Mouse (Mus musculus): ENCODE data around the gene Nckap5l.
"Not testable (repeated sequence)": the region's sequence is repeated elsewhere in the genome, so short reads cannot be mapped to it uniquely, and the experiment has no call there.

Nckap5l gene

DNA sequence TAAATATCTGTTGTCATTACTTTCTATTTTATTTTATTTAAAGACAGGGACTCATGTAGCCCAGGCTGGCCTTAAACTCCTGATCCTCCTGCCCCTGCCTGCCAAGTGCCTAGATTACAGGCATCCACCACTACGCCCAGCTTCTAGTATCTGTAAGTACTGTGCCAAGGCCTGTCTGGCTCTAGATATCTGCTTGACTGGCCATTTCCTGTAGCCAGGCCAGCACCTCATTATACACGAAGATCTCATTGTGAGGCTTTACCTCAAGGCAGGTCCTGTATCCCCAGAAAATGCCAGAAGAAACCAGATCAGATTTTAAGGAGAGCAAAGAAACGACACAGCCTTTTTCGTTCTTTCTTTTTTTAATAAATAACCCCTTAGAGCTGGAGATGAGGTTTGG, 12.2 kb upstream of the Nckap5l start:
- no peak for DNase-seq (ENCODE audit: low spot score in 2 of 2)

DNA sequence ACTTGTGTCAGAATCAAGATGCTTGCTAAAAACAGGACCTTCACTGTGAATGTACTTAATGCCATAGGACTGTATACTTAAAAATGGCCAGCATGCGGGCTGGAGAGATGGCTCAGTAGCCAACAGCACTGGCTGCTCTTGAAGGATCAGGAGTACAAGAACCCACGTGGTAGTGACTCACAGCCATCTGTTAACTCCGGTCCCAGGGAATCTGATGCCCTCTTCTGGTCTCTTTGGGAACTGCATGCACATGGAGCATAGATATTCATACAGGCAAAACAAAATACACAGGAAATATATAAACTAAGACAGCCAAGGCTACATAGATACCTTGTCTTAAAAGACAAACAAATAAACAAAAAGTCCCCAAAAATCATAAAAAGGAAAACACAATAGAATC, 11.5 kb upstream of the Nckap5l start:
- DNase-seq (ENCODE audit: low spot score in 2 of 2), result peak; percentile 73 to 78

DNA sequence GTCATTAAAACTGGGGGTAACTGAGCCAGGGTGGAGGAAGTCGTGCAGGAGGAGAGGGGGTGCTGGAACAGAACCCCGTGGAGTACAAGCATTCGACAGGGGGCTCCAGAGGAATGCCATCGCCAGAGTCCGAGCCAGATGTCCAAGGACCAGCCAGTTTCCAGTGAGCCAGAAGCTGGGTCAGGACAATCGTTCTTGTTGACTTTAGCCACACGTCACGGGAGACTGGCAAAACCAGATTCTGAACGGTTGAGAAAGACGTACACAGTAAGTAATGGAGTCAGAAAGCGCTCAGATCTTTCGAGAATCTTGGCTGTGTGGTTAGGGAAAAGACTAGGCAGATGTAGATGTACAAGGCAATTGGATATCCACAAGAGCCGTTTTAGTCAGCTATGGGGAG, 5.6 kb upstream of the Nckap5l start:
- DNase-seq (ENCODE audit: low spot score in 2 of 2), result no peak

DNA sequence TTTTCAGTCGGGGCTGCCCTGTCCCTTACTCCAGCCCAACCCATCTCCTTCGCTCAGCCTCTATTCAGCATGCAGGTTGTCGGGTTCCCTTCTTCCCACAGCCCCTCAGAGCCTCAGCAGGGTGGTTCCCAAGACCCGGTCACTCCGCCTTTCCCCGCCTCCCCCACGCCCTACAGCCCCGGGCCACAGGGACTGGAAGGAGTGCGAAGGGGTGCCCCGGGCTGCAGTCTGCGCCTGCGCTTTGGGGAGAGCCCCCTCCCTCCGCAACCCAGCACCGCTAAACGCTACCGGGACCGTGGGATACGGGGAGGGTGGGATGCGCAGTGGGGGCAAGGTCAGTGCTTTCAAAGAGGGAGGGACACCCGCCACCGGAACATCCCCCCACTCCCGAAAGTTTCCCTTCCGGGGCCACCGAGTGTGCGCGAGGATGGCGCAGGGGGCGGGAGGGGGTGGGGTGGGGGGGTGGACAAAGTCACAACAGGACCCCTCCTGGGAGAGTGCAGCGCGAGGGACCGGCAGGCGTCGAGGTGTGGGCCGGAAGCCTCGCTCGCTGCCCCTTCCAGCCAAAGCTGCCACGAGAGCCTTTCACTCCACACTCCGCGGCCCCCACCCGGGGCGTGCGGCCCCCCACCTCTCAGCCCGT, 464 bp downstream of the Nckap5l start:
- DNase-seq (ENCODE audit: low spot score in 2 of 2), result peak; percentile 48 to 72

DNA sequence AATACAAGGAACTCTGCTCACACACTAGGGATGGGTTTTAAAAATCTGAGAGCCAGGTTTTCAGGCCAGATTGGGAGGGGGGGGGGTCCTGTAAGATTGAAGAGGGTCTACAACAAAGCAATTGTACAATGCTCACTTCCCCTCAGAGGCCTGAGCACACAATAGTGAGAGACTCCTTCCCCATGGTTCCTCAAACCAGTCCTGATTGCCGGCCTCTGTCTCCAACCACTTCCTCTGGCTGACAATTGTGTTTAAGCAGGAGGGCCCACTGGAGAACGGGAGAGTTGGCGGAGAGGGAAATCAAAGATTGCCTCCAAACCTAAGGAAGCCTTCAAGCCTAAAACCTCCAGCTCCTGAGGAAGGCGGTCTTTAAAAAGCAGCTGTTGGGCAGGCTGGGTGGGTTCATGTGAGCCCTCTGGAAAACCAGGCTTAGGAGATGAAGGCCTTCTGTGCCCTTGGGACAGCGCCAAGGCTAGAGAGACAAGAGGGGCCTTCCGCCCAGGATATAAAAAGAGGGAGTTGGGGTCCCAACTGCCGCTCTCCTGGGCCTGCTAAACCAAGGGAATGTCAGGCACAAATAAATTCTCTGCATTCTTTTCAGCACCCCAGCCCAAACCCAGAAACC, 1.1 kb downstream of the Nckap5l start:
- DNase-seq (ENCODE audit: low spot score in 2 of 2), result no peak

DNA sequence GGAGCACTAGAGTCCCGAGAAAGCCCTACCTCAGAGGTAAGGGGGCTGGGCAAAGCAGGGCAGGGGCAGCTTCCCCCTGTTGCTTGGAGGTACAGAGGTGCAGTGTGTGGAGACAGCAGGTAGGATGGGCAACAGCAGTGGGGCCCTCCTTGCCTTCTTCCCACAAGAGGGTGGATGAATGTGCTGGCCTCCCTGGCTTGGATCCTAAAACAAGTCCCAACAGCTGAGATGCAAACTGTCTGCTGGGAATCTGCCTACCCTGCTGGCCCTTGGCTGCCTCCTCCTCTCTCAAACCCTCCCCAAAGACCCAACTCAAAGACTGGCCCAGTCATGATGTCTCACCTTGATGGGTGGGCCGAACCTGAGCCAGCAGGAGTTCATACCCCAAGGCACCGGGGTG, 2.1 kb downstream of the Nckap5l start:
- no peak for DNase-seq (ENCODE audit: low spot score in 2 of 2)

DNA sequence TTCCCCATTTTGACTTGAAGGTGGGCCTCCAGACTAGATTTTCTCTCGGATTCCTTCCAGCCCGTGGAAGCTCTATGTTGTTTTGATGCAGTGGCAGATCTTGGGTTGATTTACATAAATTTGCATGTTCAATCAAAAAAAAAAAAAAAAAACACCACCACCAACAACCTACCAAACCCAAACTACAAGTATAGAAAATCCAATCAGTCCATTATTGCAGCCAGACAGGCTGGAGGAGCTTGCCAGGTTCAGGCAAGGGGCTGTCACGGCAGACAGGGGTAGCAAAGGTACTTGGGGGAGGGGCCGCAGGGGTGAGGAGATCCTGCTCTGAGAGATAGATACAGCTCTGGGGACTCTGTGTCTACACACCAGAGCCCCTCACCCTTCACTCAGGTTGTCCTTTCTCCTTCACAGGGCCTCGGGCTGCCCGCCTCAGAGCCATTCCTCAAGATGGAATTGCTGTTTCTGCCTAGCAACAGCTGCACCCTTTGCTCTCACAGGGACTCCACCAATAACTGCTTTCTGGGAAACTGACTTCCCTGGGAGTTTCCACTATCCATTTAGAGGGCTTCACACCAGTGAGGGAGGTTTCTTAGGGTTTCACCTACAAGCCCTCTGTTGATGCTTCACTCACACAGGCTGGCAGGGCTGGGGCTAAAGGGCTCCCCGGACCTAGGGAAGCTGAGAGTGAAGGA, 2.8 kb downstream of the Nckap5l start:
- no peak for DNase-seq (ENCODE audit: low spot score in 2 of 2)

DNA sequence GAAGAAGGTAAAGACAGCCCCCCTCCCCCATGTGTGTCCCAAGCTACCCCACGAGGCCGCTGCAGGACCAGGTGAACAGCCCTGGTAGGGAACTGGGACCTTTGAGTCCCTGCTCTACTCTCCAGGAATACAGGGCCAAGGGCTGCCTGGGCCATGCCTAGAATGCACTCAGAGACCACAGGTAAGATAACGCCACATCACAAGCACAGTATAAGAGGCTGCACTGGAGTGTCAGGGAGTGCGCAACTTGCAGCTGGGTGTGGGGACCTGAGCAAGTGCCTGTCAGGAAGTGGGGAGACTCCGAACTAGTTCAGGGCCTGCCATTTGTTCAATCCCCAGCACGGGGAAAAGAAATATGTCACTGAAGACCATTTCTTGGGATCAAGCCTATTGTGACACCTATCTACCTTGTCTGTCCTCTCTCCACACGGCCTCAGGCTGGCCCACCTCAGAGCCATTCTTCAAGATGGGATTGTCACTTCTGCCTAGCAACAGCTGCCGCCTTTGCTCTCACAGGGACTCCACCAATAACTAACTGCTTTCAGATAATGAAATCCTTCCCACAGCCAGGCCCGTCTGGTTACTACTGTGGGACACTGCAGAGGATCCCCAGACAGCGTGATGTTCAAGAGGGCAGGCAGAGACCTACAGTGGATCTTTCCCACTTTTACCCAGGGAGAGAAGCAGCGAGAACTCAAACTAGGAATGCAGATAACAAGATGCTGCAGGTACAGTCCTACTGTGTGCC, 4.2 kb downstream of the Nckap5l start:
- no peak for DNase-seq (ENCODE audit: low spot score in 2 of 2)

DNA sequence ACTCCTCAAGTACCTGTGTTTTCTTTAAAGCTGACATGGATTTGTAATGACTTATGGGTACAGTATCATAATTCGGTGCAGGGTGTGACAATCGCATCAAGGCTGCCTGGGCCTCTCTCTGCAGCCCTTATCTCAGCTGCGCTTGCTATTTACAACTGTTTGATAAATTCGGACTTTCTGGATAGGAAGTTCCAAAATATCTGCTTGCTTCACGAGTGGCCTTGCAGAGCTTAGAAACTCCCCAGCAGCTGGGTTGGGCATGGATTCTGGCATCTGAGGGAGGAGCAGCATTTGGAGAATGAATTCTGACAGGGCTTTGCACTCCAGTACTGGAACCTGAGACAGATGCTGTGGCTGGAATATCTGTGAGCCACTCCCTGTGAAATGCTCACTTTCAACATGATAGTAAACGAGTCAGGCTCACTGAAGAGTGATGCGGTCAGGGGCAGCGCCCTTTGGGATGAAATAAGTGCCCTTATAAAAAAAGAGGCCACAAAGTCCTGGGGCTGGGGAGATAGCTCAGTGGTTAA, 7.7 kb downstream of the Nckap5l start:
- DNase-seq (ENCODE audit: low spot score in 2 of 2), result no peak

DNA sequence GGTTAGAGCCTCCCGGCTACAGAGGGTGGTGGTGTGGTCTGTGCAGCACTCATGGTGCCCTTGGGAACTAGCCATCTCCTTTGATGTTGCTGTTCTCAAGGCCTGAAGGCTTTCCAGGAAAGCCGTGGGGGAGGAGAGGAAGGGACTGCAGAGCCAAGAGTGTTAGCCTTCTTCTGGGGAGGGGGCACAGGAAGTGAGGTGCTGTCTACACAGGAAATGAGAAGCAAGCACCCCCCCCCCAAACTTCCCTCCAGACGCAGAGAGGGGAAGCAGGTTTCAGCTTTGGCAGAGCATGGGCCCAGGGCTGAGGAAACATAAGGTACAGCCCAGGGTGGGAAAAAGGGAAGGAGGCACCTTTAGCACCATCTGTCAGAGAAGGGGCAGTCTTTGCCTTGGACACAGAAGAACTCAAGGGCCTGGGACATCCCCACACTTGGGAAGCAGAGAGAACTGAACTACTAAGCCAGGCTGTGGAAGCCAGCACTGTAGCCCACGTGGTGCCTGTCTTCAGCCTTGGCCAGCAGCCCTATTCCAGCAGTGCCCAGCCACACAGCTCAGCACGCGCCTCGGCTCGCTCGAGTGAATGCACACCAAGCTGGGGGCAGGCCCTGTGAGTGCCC, 8.3 kb downstream of the Nckap5l start:
- peak; percentile 59 to 63 for DNase-seq (ENCODE audit: low spot score in 2 of 2)

DNA sequence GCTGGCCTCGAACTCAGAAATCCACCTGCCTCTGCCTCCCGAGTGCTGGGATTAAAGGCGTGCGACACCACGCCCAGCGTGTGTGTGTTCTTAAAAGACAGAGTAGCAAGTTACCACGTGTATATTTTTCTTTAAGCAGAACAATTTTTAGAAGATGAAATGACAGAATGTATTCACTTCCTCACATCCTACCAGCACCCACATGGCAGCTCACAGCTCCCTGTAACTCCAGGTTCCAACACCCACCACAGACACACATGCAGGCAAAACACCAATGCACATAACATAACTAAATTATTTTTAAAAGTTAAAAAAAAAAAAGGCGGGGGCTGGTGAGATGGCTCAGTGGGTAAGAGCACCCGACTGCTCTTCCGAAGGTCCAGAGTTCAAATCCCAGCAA, 11.4 kb downstream of the Nckap5l start:
- DNase-seq (ENCODE audit: low spot score in 2 of 2), result not testable (repeated sequence)

DNA sequence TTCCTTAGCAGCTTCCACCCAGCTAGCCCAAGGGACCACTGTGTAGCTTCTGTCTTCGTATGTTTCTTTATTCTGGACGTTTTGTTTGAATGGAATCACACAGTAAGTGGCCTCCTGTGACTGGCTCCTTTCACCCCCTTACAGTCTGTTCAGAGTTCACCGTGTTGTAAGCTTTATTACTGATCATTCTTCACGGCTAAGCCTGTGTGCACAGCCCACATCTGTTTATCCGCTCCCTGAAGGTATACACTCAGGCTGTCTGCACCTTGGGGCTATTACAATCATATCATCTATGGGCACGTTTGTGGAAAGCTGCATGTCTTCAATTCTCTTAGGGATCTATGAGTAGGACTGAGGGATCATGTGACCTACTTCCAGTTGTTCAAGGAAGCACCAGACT, 12.0 kb downstream of the Nckap5l start:
- DNase-seq (ENCODE audit: low spot score in 2 of 2), result no peak

DNA sequence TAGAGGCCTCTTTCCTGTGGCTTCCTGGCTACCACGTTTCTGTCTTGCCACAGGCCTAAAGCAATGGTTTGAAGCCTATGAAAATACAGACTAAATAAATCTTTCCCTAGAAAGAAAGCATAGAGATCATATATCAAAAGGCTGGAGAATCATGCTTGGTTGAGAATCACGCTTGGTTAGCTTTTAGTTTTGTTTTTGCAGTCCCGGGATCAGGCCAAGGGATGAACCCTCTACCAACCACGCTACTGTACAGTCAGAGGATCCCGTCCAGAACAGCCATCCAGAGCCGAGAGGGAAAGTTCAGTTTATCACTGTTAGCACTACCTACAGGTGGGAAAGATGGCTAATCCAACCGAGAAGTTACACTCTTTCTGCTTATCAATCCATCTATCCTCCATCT, 15.2 kb downstream of the Nckap5l start:
- no peak for DNase-seq (ENCODE audit: low spot score in 2 of 2)

DNA sequence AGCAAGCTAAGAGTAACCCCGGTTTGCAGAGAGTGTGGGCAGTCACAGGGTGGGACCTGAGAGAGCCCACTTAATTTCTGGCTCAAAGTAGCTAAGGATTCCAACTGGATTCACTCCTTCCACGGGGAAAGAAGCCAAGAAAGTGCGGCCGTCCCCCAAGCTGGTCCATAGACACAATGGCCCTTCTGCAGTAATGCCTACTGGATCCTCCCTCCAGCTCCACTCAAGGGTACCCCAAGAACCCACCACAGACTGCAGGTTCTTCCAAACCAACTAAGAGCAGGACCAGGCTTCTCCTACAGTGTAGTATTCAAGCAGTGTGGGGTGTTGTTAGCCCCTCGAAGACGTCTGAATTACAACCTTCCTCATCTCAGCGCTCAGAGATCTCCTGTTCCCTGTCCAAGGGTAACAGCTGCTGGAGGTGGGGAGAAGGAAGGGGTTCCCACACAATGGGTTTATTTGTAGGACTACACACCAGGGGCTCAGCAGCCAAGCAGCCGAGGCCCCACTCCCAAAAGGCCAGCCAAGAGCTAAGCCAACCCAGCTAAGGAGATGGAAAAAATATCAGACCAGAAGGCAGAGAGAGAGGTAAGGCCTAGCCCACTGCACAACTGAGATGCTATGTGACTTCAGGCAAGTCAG, 16.6 kb downstream of the Nckap5l start:
- DNase-seq (ENCODE audit: low spot score in 2 of 2), result no peak

DNA sequence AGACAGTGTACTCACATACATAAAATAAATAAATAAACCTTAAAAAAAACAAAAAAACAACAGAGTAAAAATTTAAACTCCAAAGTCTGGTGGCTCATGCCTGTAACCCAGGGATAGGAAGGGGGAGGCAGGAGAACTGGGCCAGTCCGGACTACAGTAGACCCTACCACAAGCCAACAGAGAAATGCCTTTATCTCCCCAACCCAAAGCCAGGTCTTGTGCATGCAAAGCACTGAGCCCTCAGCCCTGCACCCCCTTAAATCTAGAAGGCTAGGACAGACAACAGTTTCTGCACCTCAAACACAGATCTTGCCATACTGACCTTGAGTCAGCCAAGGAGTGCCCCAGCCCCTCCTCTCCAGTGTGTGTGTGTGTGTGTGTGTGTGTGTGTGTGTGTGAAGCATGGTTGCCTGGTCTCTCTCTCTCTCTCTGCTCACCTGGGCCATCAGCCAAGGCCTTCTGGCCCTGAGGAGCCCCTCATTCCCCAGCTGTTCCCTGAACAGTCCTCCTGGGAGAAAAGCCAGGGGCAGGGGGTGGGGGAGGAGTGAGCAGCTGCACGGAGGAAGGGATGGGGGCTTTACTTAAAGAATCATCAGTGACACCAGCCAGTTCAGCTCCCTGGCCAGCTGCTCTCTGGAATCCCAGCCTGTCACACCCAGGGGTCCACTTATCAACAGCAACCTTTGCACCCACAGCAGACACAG, 17.3 kb downstream of the Nckap5l start:
- peak in 1 of 2 experiments; percentile 64 for DNase-seq (ENCODE audit: low spot score in 2 of 2)

DNA sequence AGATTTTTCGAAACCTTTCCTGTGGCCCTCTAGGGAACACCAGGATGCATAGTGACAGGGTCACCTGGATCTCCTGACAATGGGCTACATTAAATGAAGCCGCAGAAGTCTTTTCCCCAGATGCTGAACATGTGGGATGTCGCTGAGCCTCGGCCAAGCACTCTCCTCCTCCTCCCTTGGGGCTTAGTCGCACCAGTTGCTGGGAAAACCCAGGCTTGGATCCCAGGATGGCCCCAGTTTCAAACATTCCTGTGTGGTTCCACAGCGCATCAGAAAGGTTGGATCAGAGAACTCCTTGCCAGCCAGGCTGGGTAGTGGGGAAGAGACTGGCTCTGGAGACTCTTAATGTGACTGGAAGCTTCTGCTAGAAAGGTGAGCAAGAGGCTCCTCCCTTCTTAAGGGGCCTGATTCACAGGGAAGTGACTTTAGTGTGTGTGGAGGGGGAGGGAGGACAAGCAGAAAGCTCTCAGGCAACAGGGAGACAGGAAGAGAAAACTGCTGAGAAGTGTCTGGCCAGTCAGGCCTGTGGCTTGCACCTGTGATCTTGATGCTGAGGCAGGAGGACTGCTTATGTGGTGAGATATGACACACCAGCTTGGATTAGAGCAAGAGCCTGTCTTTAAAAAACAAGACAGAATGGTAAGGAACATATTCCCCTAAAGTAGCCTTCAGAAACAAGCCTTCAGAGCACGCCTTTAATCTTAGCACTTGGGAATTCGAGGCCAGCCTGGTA, 18.4 kb downstream of the Nckap5l start:
- no peak for DNase-seq (ENCODE audit: low spot score in 2 of 2)

DNA sequence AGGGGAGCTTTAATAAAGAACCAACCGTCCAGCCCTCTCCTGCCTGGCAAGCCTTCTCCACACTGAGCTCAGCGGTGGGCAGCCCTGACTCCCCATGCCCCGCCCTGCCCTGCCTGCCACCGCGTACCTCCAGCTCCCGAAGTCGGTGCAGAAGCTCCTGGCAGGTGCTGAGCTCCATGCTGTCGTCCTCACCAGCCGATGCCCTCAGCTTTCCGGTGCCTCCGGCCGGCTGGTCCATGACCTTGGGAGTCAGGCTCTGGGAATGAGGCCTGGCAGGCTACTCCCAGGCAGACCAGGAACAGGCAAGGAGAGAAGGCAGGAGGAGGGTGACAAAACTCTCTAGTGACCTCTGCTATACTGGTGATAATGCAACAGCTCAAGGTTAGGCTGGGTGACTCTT, 23.6 kb downstream of the Nckap5l start:
- DNase-seq (ENCODE audit: low spot score in 2 of 2), result no peak

DNA sequence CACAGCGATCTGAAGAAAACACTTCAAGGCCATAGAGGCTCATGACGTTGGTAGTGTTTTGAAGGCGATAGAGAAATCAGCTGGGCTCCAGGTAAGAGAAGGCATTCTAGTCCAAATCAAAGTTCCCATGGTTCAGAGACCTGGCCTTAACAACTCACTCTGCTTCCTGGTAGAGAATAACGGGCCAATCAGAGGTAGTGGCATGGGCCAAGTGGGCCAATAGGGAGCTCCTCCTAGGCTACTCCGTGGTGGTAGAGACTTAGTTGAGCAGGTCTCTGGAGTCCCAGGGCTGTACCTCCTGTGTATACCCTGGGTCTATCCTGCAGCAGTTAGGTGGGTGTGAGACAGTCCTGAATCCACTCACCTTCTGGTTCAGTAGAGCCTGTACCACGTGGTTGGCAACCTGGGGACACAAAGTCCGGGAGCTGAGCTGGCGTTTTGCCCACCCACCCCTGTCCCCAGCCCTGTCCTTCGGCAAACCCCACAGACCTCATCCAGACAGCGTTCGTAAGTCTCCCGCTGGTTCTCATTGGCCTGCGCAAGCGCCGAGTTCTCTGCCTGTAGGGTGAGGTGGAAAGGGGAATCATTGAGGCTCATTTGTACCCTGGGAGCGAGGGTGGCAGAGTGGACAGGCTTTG, 24.3 kb downstream of the Nckap5l start:
- DNase-seq (ENCODE audit: low spot score in 2 of 2), result no peak

DNA sequence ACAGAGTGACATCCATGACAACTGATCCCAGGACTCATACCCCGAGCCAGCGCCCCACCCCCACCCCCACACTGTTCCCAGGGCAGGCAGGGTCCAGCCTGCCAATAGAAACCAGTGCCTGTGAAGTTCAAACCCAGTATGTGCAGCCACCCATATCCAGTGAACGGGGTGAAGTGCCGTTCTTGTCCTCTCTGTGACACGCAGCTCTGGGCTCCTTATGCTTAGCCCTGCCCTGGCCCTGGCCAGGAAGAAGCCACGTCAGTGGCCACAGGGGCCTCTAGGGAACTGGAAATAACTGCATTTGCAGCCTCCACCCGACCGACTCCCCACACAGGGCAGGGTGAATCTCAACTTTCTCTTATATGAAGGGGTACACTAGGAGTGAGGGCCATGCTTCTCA, 25.6 kb downstream of the Nckap5l start:
- no peak for DNase-seq (ENCODE audit: low spot score in 2 of 2)

DNA sequence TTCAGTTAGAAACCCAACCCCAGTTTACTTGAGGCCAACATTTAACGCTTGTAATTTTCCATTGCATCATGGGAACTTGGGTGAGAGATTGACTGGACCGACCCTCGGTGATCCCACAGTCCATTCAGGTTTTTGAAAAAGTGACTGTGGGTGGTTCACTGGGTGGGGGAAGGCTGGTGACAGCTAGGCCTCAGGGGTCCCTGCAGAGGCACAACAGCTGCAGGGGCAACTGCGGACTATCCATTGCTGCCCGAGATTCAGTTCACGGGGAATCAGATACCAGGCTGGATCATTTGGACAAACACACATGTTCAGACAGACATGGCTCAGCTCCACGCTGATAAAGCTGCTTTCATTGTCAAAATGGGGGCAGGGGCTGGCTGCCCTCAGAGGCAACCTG, 26.0 kb downstream of the Nckap5l start:
- DNase-seq (ENCODE audit: low spot score in 2 of 2), result no peak

Data from frontal cortex, postnatal 10 days (tissue).